Mouse (Mus musculus): ENCODE data around the gene Psmb3. TPM values are rescaled to one million over a fixed set of nuclear protein-coding genes. Genes with fewer than 3 reads are reported as not detected.
A peak's percentile ranks its signal among the peaks of the same experiment; 100 is the strongest.
"Not testable (repeated sequence)": the region's sequence is repeated elsewhere in the genome, so short reads cannot be mapped to it uniquely, and the experiment has no call there.

Gene Psmb3
- polyA plus RNA-seq, 1 experiment: 151 TPM

GRCm38 (mm10) chr11:97723709-97724108 is 20.5 kb downstream of the Psmb3 start:
- peaks cover 49% of the 10 kb centered on the region for H3K36me3 ChIP-seq (ENCODE audit: control insufficient read depth, insufficient read depth, low read length)
- TF ChIP-seq CTCF (IDR thresholded peaks at IDR 0.05; ENCODE audit: extremely low read depth, insufficient read depth, insufficient read length, insufficient replicate concordance) (no peak), POLR2A (IDR thresholded peaks at IDR 0.05; ENCODE audit: low read depth, low read length) (no peak)
- H3K4me3 ChIP-seq (ENCODE audit: extremely low read depth, insufficient read depth, insufficient read length): no peak overlapping the region
- DNase-seq (ENCODE audit: low read depth in 1 of 2, low spot score in 2 of 2): no peak
- no peaks in the 10 kb centered on the region for H3K27me3 ChIP-seq (ENCODE audit: control insufficient read depth, insufficient read depth, low read length)
- H3K4me1 ChIP-seq (ENCODE audit: control insufficient read depth, insufficient read depth, insufficient read length): peaks cover 10% of the 10 kb centered on the region; the same call in 1 of the 2 replicates
- WGBS: 46% methylated on average over 7 of the region's 7 CpGs
- H3K27ac ChIP-seq (ENCODE audit: insufficient read depth, low read length): no peak overlapping the region

- TF ChIP-seq POLR2A (IDR thresholded peaks at IDR 0.05; ENCODE audit: low read depth, low read length) (no peak), CTCF (IDR thresholded peaks at IDR 0.05; ENCODE audit: extremely low read depth, insufficient read depth, insufficient read length, insufficient replicate concordance) (no peak)
- Histone ChIP-seq H3K36me3 (ENCODE audit: control insufficient read depth, insufficient read depth, low read length) (peaks cover 36% of the 10 kb centered on the region), H3K4me3 (ENCODE audit: extremely low read depth, insufficient read depth, insufficient read length) (no peak overlapping the region), H3K4me1 (ENCODE audit: control insufficient read depth, insufficient read depth, insufficient read length) (peaks cover 9% of the 10 kb centered on the region; the same call in 1 of the 2 replicates), H3K27me3 (ENCODE audit: control insufficient read depth, insufficient read depth, low read length) (no peaks in the 10 kb centered on the region), H3K27ac (ENCODE audit: insufficient read depth, low read length) (peak overlapping the region; percentile 63)
- DNase-seq (ENCODE audit: low read depth in 1 of 2, low spot score in 2 of 2): peak; percentile 33
- WGBS: 25% methylated on average over 7 of the region's 7 CpGs
Observed at GRCm38 (mm10) chr11:97728311-97728710, 25.1 kb downstream of the Psmb3 start.

GRCm38 (mm10) chr11:97728730-97729129 is 25.5 kb downstream of the Psmb3 start:
- Histone ChIP-seq H3K27ac (ENCODE audit: insufficient read depth, low read length) (peak overlapping the region; percentile 63), H3K4me3 (ENCODE audit: extremely low read depth, insufficient read depth, insufficient read length) (no peak overlapping the region), H3K27me3 (ENCODE audit: control insufficient read depth, insufficient read depth, low read length) (no peaks in the 10 kb centered on the region), H3K4me1 (ENCODE audit: control insufficient read depth, insufficient read depth, insufficient read length) (peaks cover 9% of the 10 kb centered on the region; the same call in 1 of the 2 replicates), H3K36me3 (ENCODE audit: control insufficient read depth, insufficient read depth, low read length) (peaks cover 34% of the 10 kb centered on the region)
- no peak for DNase-seq (ENCODE audit: low read depth in 1 of 2, low spot score in 2 of 2)
- WGBS: 29% methylated on average over 7 of the region's 7 CpGs
- TF ChIP-seq POLR2A (IDR thresholded peaks at IDR 0.05; ENCODE audit: low read depth, low read length) (no peak), CTCF (IDR thresholded peaks at IDR 0.05; ENCODE audit: extremely low read depth, insufficient read depth, insufficient read length, insufficient replicate concordance) (no peak)

GRCm38 (mm10) chr11:97733689-97734088 is 30.5 kb downstream of the Psmb3 start:
- TF ChIP-seq POLR2A (IDR thresholded peaks at IDR 0.05; ENCODE audit: low read depth, low read length): no peak
- peaks cover 16% of the 10 kb centered on the region for H3K36me3 ChIP-seq (ENCODE audit: control insufficient read depth, insufficient read depth, low read length)
- no peaks in the 10 kb centered on the region for H3K27me3 ChIP-seq (ENCODE audit: control insufficient read depth, insufficient read depth, low read length)
- no peak for DNase-seq (ENCODE audit: low read depth in 1 of 2, low spot score in 2 of 2)
- peaks cover 2% of the 10 kb centered on the region; the same call in 1 of the 2 replicates for H3K4me1 ChIP-seq (ENCODE audit: control insufficient read depth, insufficient read depth, insufficient read length)
- 79% methylated on average over 10 of the region's 10 CpGs for WGBS
- H3K4me3 ChIP-seq (ENCODE audit: extremely low read depth, insufficient read depth, insufficient read length): no peak overlapping the region
- no peak overlapping the region for H3K27ac ChIP-seq (ENCODE audit: insufficient read depth, low read length)

- H3K27ac ChIP-seq (ENCODE audit: insufficient read depth, low read length); H3K4me3 ChIP-seq (ENCODE audit: extremely low read depth, insufficient read depth, insufficient read length); H3K4me1 ChIP-seq (ENCODE audit: control insufficient read depth, insufficient read depth, insufficient read length); DNase-seq (ENCODE audit: low read depth in 1 of 2, low spot score in 2 of 2); H3K27me3 ChIP-seq (ENCODE audit: control insufficient read depth, insufficient read depth, low read length): not testable (repeated sequence)
- peaks cover 13% of the 10 kb centered on the region for H3K36me3 ChIP-seq (ENCODE audit: control insufficient read depth, insufficient read depth, low read length)
- WGBS: 73% methylated on average over 5 of the region's 5 CpGs
Observed at GRCm38 (mm10) chr11:97734810-97735209, 31.6 kb downstream of the Psmb3 start.

GRCm38 (mm10) chr11:97736645-97737044 is 33.4 kb downstream of the Psmb3 start:
- TF ChIP-seq POLR2A (IDR thresholded peaks at IDR 0.05; ENCODE audit: low read depth, low read length): no peak
- TF ChIP-seq CTCF (IDR thresholded peaks at IDR 0.05; ENCODE audit: extremely low read depth, insufficient read depth, insufficient read length, insufficient replicate concordance): no peak
- no peak overlapping the region for H3K4me3 ChIP-seq (ENCODE audit: extremely low read depth, insufficient read depth, insufficient read length)
- 89% methylated on average over 5 of the region's 5 CpGs for WGBS
- no peak for DNase-seq (ENCODE audit: low read depth in 1 of 2, low spot score in 2 of 2)
- H3K4me1 ChIP-seq (ENCODE audit: control insufficient read depth, insufficient read depth, insufficient read length): peaks cover 4% of the 10 kb centered on the region; the same call in 1 of the 2 replicates
- no peak overlapping the region for H3K27ac ChIP-seq (ENCODE audit: insufficient read depth, low read length)
- no peaks in the 10 kb centered on the region for H3K27me3 ChIP-seq (ENCODE audit: control insufficient read depth, insufficient read depth, low read length)
- H3K36me3 ChIP-seq (ENCODE audit: control insufficient read depth, insufficient read depth, low read length): peaks cover 5% of the 10 kb centered on the region

GRCm38 (mm10) chr11:97737600-97737999 is 34.4 kb downstream of the Psmb3 start:
- H3K4me3 ChIP-seq (ENCODE audit: extremely low read depth, insufficient read depth, insufficient read length): no peak overlapping the region
- no peaks in the 10 kb centered on the region for H3K36me3 ChIP-seq (ENCODE audit: control insufficient read depth, insufficient read depth, low read length)
- 90% methylated on average over 4 of the region's 4 CpGs for WGBS
- no peaks in the 10 kb centered on the region for H3K27me3 ChIP-seq (ENCODE audit: control insufficient read depth, insufficient read depth, low read length)
- H3K4me1 ChIP-seq (ENCODE audit: control insufficient read depth, insufficient read depth, insufficient read length): peaks cover 9% of the 10 kb centered on the region; the same call in 1 of the 2 replicates
- DNase-seq (ENCODE audit: low read depth in 1 of 2, low spot score in 2 of 2): no peak
- no peak overlapping the region for H3K27ac ChIP-seq (ENCODE audit: insufficient read depth, low read length)
- TF ChIP-seq CTCF (IDR thresholded peaks at IDR 0.05; ENCODE audit: extremely low read depth, insufficient read depth, insufficient read length, insufficient replicate concordance) (no peak), POLR2A (IDR thresholded peaks at IDR 0.05; ENCODE audit: low read depth, low read length) (no peak)
